Comparison of ENCODE assay signal across 19 mouse cellular contexts in the genomic region with DNA sequence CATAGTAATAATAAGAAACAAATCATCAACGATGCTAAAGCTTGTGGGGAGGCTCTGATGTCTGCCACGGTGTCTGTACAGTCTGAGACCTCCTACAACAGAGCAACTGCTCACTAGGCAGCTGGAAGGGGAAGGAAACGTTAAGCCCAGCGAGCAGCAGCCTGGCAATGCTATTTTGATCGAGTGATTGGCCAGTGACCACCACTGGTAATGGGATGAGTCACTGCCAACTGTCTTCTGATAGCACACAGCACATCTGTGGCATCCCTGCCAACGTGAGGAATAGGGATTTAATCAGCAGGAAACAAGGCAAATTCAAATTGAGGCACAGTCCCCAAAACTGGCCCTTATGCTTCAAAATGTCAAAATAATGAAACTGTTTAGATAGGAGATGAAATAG. TPM values are rescaled to one million over a fixed set of nuclear protein-coding genes. Genes with fewer than 3 reads are reported as not detected.
DNase-seq lines count a peak whose midpoint lies in the region; TF ChIP-seq lines count a peak whose summit lies in the region.
"Had no signal": no experiment of that assay in that cellular context is flagged by ENCODE, and none has a peak within 500 bp of the region (broad histone marks: within the 10 kb centered on the region; RNA-seq: fewer than 3 reads in every experiment).

No protein-coding gene starts in this region.

- no peaks in the 10 kb centered on the region for H3K79me3 ChIP-seq in C2C12 (ENCODE audit: low read depth)

- H3K36me3 ChIP-seq in C2C12 (ENCODE audit: control insufficient read depth, insufficient read depth), result peaks cover 18% of the 10 kb centered on the region
- H3K36me3 ChIP-seq in macrophage (ENCODE audit: inconsistent target), result no peaks in the 10 kb centered on the region

- no peaks in the 10 kb centered on the region for H3K27me3 ChIP-seq in C2C12 (ENCODE audit: control insufficient read depth, insufficient read depth, insufficient read length)
- H3K27me3 ChIP-seq: embryonic facial prominence, embryonic 15.5 days; forebrain, embryonic 12.5 days; hindbrain, embryonic 12.5 days; liver, embryonic 12.5 days had no signal

- DNase-seq in layer of hippocampus, adult 9-11 months, result peak; percentile 67
- DNase-seq in layer of hippocampus, adult 2 months (ENCODE audit: low spot score in 2 of 2), result no peak
- DNase-seq in MN1 (ENCODE audit: low spot score), result peak; percentile 66
- no peak for DNase-seq in c-Kit-positive CD71-positive TER-119-positive erythroid progenitor cells, embryonic 14.5 days (ENCODE audit: low spot score)
- no peak for DNase-seq in gastrocnemius, postnatal 25 days
- DNase-seq in cerebellum, postnatal 4 days (ENCODE audit: low spot score in 2 of 2), result no peak
- DNase-seq: cerebellum, adult 2 months; left cerebral cortex, postnatal 4 days; midbrain, embryonic 14.5 days; spleen, adult 18-20 months; thymus, postnatal 36 days had no signal

- 3% methylated on average over 6 of the region's 6 CpGs for WGBS in macrophage (ENCODE audit: missing documents)

- no peak for TF ChIP-seq CTCF in layer of hippocampus, adult 2 months (conservative IDR thresholded peaks at IDR 0.05)
- no peak for TF ChIP-seq CTCF in C2C12 (IDR thresholded peaks at IDR 0.05; ENCODE audit: control insufficient read depth, insufficient read depth, insufficient read length)

- H3ac ChIP-seq in C2C12 (ENCODE audit: control insufficient read depth, insufficient read length, low read depth), result no peak overlapping the region

- H3K79me2 ChIP-seq in C2C12 (ENCODE audit: control insufficient read depth, insufficient read depth) (no peaks in the 10 kb centered on the region), macrophage (ENCODE audit: inconsistent target) (no peaks in the 10 kb centered on the region)

- H3K4me3 ChIP-seq in layer of hippocampus, adult 2 months, result no peak overlapping the region
- H3K4me3 ChIP-seq in C2C12 (ENCODE audit: insufficient read depth, poor library complexity, severe bottlenecking), result no peak overlapping the region
- H3K4me3 ChIP-seq in macrophage (ENCODE audit: inconsistent target), result no peak overlapping the region
- H3K4me3 ChIP-seq: embryonic facial prominence, embryonic 15.5 days; forebrain, embryonic 12.5 days; heart, adult 2 months; hindbrain, embryonic 12.5 days; liver, embryonic 12.5 days had no signal

- H3K27ac ChIP-seq in layer of hippocampus, adult 2 months, result no peak overlapping the region
- peak overlapping the region; percentile 43 for H3K27ac ChIP-seq in macrophage
- H3K27ac ChIP-seq: embryonic facial prominence, embryonic 15.5 days; forebrain, embryonic 12.5 days; heart, adult 2 months; hindbrain, embryonic 12.5 days; kidney, postnatal 0 days; liver, embryonic 12.5 days had no signal

TF ChIP-seq in C2C12, 6 proteins besides CTCF, POLR2A, EP300 and RAD21:
- TF ChIP-seq FOSL1 (IDR thresholded peaks at IDR 0.05; ENCODE audit: insufficient read depth, low read length, poor library complexity, severe bottlenecking) (no peak), CEBPB (IDR thresholded peaks at IDR 0.05; ENCODE audit: low read depth) (no peak), MYOG (IDR thresholded peaks at IDR 0.05; ENCODE audit: control insufficient read depth, extremely low read depth, insufficient read length) (no peak), MYOD1 (IDR thresholded peaks at IDR 0.05; ENCODE audit: control insufficient read depth, insufficient read length, low read depth) (peak; percentile 84), USF1 (IDR thresholded peaks at IDR 0.05; ENCODE audit: low read depth) (no peak)
TF ChIP-seq in C2C12: peak in this region for 1.

RNA-seq across cellular contexts. Expression of a gene that starts 39.7 kb away (rescaled TPM):
- total RNA-seq in layer of hippocampus, adult 2 months (2021), result 1 to 10 TPM; 3.1 to 4.3 TPM
- polyA plus RNA-seq in C2C12 (2012; fragmentation: generic; extraction: Trizol), result 2.6 TPM
- total RNA-seq in macrophage (2018; cell fraction: chromatin; rRNA removed), result 10 to 100 TPM in 24 of 26 experiments, 1 to 10 TPM in 2; 6.5 to 42.8 (median 27.5) TPM
- 1 to 10 TPM; 2.1 to 5.1 (median 3.8) TPM for total RNA-seq in macrophage (2018; cell fraction: cytosol; rRNA removed)
- total RNA-seq in macrophage (2018; cell fraction: nucleus; rRNA removed), result 10 to 100 TPM in 22 of 26 experiments, 1 to 10 TPM in 4; 7.3 to 52.8 (median 15.7) TPM
- 2.5 to 9.1 TPM (median 7.2 TPM) in 3 replicates for polyA plus RNA-seq in macrophage (2018)
- total RNA-seq in gastrocnemius, postnatal 25 days (2021), result 1 to 10 TPM in 1 of 2 experiments, under 1 TPM in 1; 0.94 to 1.3 TPM

Comparison
In these comparisons a context has a peak if more than half of its experiments do, and no peak if none do; other contexts are left out.
1. DNase-seq: peak in layer of hippocampus, adult 9-11 months (single experiment) and MN1 (single experiment); none in layer of hippocampus, adult 2 months (0 of 2), c-Kit-positive CD71-positive TER-119-positive erythroid progenitor cells, embryonic 14.5 days (single experiment), gastrocnemius, postnatal 25 days (single experiment) and cerebellum, postnatal 4 days (0 of 2).